Mouse (Mus musculus) heart, postnatal 0 days (tissue): ENCODE data around the gene Ehbp1. TPM values are rescaled to one million over a fixed set of nuclear protein-coding genes. Genes with fewer than 3 reads are reported as not detected.

ENCODE experiments used
- ATAC-seq: fragments of 200-750 bp; cut with Nextera tagmentation; 2 replicates; pipeline ENCODE4 v1.8.0; 2017; ENCODE audit warnings: low read depth, moderate number of reproducible peaks, moderate library complexity; ENCODE audit not compliant: insufficient read depth
- DNase-seq: peaks from one replicate; pipeline ENCODE4 v3.0.0-alpha.2; 2016; ENCODE audit warnings: low spot score
- H3K27ac ChIP-seq: fragments of 300-500 bp; sonication (generic); 2 replicates; pipeline ENCODE4 v1.5.1; 2014; ENCODE audit warnings: low read depth, mild to moderate bottlenecking
- H3K27me3 ChIP-seq: fragments of 300-500 bp; sonication (generic); 2 replicates; pipeline ENCODE4 v1.6.1; 2014; ENCODE audit warnings: low read length, mixed read lengths; ENCODE audit not compliant: control insufficient read depth, insufficient read depth
- H3K36me3 ChIP-seq: fragments of 300-500 bp; sonication (generic); replicated peaks from 2 replicates; pipeline ENCODE4 v1.6.1; 2014; ENCODE audit warnings: low read length, mixed read lengths; ENCODE audit not compliant: control insufficient read depth, insufficient read depth
- H3K4me1 ChIP-seq: fragments of 300-500 bp; sonication (generic); 2 replicates; pipeline ENCODE4 v1.6.1; 2014; ENCODE audit warnings: antibody characterized with exemption; ENCODE audit not compliant: control insufficient read depth, insufficient read depth
- H3K4me2 ChIP-seq: fragments of 300-500 bp; sonication (generic); 2 replicates; pipeline ENCODE4 v1.6.1; 2014; ENCODE audit warnings: low read depth, mild to moderate bottlenecking, low read length, moderate library complexity
- H3K4me3 ChIP-seq: fragments of 300-500 bp; sonication (generic); 2 replicates; pipeline ENCODE4 v1.5.1; 2014; ENCODE audit warnings: low read depth, low read length
- H3K9ac ChIP-seq: fragments of 300-500 bp; sonication (generic); replicated peaks from 2 replicates; pipeline ENCODE4 v1.6.1; 2014; ENCODE audit warnings: low read depth, low read length, mixed read lengths
- H3K9me3 ChIP-seq: fragments of 300-500 bp; sonication (generic); replicated peaks from 2 replicates; pipeline ENCODE4 v1.6.1; 2016; ENCODE audit warnings: low read length; ENCODE audit not compliant: control insufficient read depth
- CTCF ChIP-seq: IDR thresholded peaks from 2 replicates; pipeline ENCODE4 v1.5.1; 2016; ENCODE audit warnings: antibody characterized with exemption, control low read depth, low read depth
- EP300 ChIP-seq: IDR thresholded peaks from 2 replicates; pipeline ENCODE4 v1.6.1; 2016; ENCODE audit warnings: antibody characterized with exemption, low read depth
- WGBS: fragments of 180-500 bp; shearing (Covaris S2); extraction: QIAGEN DNeasy Blood & Tissue Kit; methylation state at CpG from one replicate; pipeline ENCODE4 v1.1.7; 2014; 5-methylcytosine and 5-hydroxymethylcytosine counted together
- polyA plus RNA-seq: library from polyadenylated mRNA; unstranded; fragments of >200 nt; fragmentation: Nextera tagmentation; extraction: Ambion mirVana; gene quantifications from 2 replicates; pipeline ENCODE4 v1.2.1, GENCODE M21; 2015
- total RNA-seq: library from RNA; depleted of rRNA; stranded (reverse); fragments of >200 nt; gene quantifications from 2 replicates; pipeline ENCODE4 v1.2.3, GENCODE M21; 2014; ENCODE audit warnings: low replicate concordance; rRNA removed

Gene Ehbp1
- 25.2 and 53.5 TPM in 2 replicates for total RNA-seq
- polyA plus RNA-seq: 32.2 and 35.9 TPM in 2 replicates

GRCm38 (mm10) chr11:22342242-22343207, at the start of gene Ehbp1:
TSS of gene Ehbp1 (minus strand) at chr11:22342292.
- WGBS: 42% methylated on average over 2 of the region's 2 CpGs
- peak; percentile 70 for ATAC-seq

GRCm38 (mm10) chr11:22387472-22388098, 45.5 kb upstream of the Ehbp1 start:
- H3K4me3 ChIP-seq: no peak overlapping the region
- H3K4me2 ChIP-seq: no peak overlapping the region
- TF ChIP-seq EP300: no peak
- no peak for TF ChIP-seq CTCF
- no peak overlapping the region for H3K27ac ChIP-seq
- 57% methylated on average over 6 of the region's 6 CpGs for WGBS
- H3K9me3 ChIP-seq: no peaks in the 10 kb centered on the region
- no peaks in the 10 kb centered on the region for H3K36me3 ChIP-seq
- H3K4me1 ChIP-seq: no peaks in the 10 kb centered on the region
- H3K9ac ChIP-seq: no peak overlapping the region
- DNase-seq (peak; percentile 50), ATAC-seq (no peak)
- no peaks in the 10 kb centered on the region for H3K27me3 ChIP-seq

More at GRCm38 (mm10) chr11:22342242-22343207, at the start of gene Ehbp1:
- no peaks in the 10 kb centered on the region for H3K9me3 ChIP-seq
- 0 out of 2 replicates have a peak within 1 kb of the TSS, but pooled peaks have one; percentile 15 for H3K27ac ChIP-seq
- no peak for TF ChIP-seq EP300
- no peak for TF ChIP-seq CTCF
- H3K4me1 ChIP-seq: peaks cover 4% of the 10 kb centered on the region; the same call in 1 of the 2 replicates
- no peak within 1 kb of the TSS for H3K4me2 ChIP-seq
- no peak within 1 kb of the TSS for H3K9ac ChIP-seq
- no peaks in the 10 kb centered on the region for H3K27me3 ChIP-seq
- no peak for DNase-seq
- H3K36me3 ChIP-seq: no peaks in the 10 kb centered on the region
- H3K4me3 ChIP-seq: no peak within 1 kb of the TSS

GRCm38 (mm10) chr11:22383532-22383931, 41.4 kb upstream of the Ehbp1 start:
- WGBS: 69% methylated on average over 1 of the region's 1 CpGs
- H3K4me2 ChIP-seq: no peak overlapping the region
- TF ChIP-seq CTCF: no peak
- no peak for TF ChIP-seq EP300
- H3K27ac ChIP-seq: no peak overlapping the region
- DNase-seq: no peak
- H3K9ac ChIP-seq: no peak overlapping the region
- H3K27me3 ChIP-seq: no peaks in the 10 kb centered on the region
- H3K4me1 ChIP-seq: no peaks in the 10 kb centered on the region
- H3K4me3 ChIP-seq: no peak overlapping the region
- H3K9me3 ChIP-seq: no peaks in the 10 kb centered on the region
- ATAC-seq: no peak
- no peaks in the 10 kb centered on the region for H3K36me3 ChIP-seq

GRCm38 (mm10) chr11:22374811-22375210, 32.7 kb upstream of the Ehbp1 start:
- no peaks in the 10 kb centered on the region for H3K4me1 ChIP-seq
- H3K27ac ChIP-seq: no peak overlapping the region
- no peak overlapping the region for H3K9ac ChIP-seq
- no peaks in the 10 kb centered on the region for H3K27me3 ChIP-seq
- H3K9me3 ChIP-seq: no peaks in the 10 kb centered on the region
- H3K4me3 ChIP-seq: no peak overlapping the region
- H3K4me2 ChIP-seq: no peak overlapping the region
- no peaks in the 10 kb centered on the region for H3K36me3 ChIP-seq
- TF ChIP-seq EP300 (no peak), CTCF (no peak)
- ATAC-seq: no peak
- 81% methylated on average over 2 of the region's 2 CpGs for WGBS
- DNase-seq: no peak

DNA sequence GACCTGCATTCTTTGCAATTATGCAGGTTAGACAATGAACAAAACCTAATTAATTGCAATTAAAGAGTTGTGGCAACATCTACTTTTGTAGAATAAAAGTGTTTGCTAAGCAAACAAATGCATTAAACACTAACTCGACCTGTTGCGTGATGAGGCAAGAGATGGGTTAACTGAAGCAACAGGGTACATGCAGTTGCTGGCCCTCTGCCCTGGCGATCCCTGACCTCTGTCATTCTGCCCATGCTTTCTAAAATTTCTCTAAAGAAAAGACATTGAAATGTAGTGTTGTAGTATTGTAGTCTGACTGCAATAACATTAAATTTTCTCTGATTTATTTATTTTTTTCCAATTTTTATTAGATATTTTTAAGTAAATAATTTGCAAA, 31.2 kb upstream of the Ehbp1 start:
- ATAC-seq (no peak), DNase-seq (no peak)
- H3K4me3 ChIP-seq: no peak overlapping the region
- H3K36me3 ChIP-seq: no peaks in the 10 kb centered on the region
- TF ChIP-seq EP300 (no peak), CTCF (no peak)
- H3K4me1 ChIP-seq: no peaks in the 10 kb centered on the region
- H3K9me3 ChIP-seq: no peaks in the 10 kb centered on the region
- no peak overlapping the region for H3K27ac ChIP-seq
- WGBS: 78% methylated on average over 3 of the region's 3 CpGs
- no peaks in the 10 kb centered on the region for H3K27me3 ChIP-seq
- no peak overlapping the region for H3K9ac ChIP-seq
- no peak overlapping the region for H3K4me2 ChIP-seq
